Mouse (Mus musculus) lung, embryonic 14.5 days (tissue): Measurements from ENCODE around the gene Slc6a11. TPM values are rescaled to one million over a fixed set of nuclear protein-coding genes. Genes with fewer than 3 reads are reported as not detected.

ENCODE experiments used
- ATAC-seq: fragments of 200-750 bp; cut with Nextera tagmentation; 2 replicates; pipeline ENCODE4 v1.8.0; 2017; ENCODE audit warnings: mild to moderate bottlenecking, moderate TSS enrichment, moderate library complexity; ENCODE audit not compliant: insufficient read depth
- DNase-seq: peaks from one replicate; pipeline ENCODE4 v3.0.0-alpha.2; 2015
- H3K27ac ChIP-seq: fragments of 300-500 bp; sonication (generic); 2 replicates; pipeline ENCODE4 v1.5.1; 2014; ENCODE audit warnings: low read depth, mild to moderate bottlenecking, moderate library complexity
- H3K27me3 ChIP-seq: fragments of 300-500 bp; sonication (generic); 2 replicates; pipeline ENCODE4 v1.6.1; 2014; ENCODE audit warnings: low read length, control low read depth; ENCODE audit not compliant: insufficient read depth
- H3K36me3 ChIP-seq: fragments of 300-500 bp; sonication (generic); 2 replicates; pipeline ENCODE4 v1.6.1; 2014; ENCODE audit warnings: control low read depth; ENCODE audit not compliant: insufficient read depth
- H3K4me1 ChIP-seq: fragments of 300-500 bp; sonication (generic); 2 replicates; pipeline ENCODE4 v1.6.1; 2014; ENCODE audit warnings: antibody characterized with exemption, control low read depth; ENCODE audit not compliant: insufficient read depth
- H3K4me2 ChIP-seq: fragments of 300-500 bp; sonication (generic); 2 replicates; pipeline ENCODE4 v1.6.1; 2014; ENCODE audit warnings: mild to moderate bottlenecking
- H3K4me3 ChIP-seq: fragments of 300-500 bp; sonication (generic); 2 replicates; pipeline ENCODE4 v1.5.1; 2014; ENCODE audit warnings: low read depth, low read length
- H3K9ac ChIP-seq: fragments of 300-500 bp; sonication (generic); 2 replicates; pipeline ENCODE4 v1.6.1; 2014
- H3K9me3 ChIP-seq: fragments of 300-500 bp; sonication (generic); 2 replicates; pipeline ENCODE4 v1.6.1; 2016; ENCODE audit warnings: low read depth, low read length, control low read depth
- CTCF ChIP-seq: IDR thresholded peaks from 2 replicates; pipeline ENCODE4 v1.5.1; 2016; ENCODE audit warnings: antibody characterized with exemption, low read depth
- WGBS: fragments of 180-500 bp; shearing (Covaris S2); extraction: QIAGEN DNeasy Blood & Tissue Kit; methylation state at CpG from one replicate; pipeline ENCODE4 v1.1.7; 2014; 5-methylcytosine and 5-hydroxymethylcytosine counted together
- polyA plus RNA-seq: library from polyadenylated mRNA; unstranded; fragments of >200 nt; fragmentation: Nextera tagmentation; extraction: Ambion mirVana; gene quantifications from 2 replicates; pipeline ENCODE4 v1.2.1, GENCODE M21; 2014

Slc6a11 gene
- polyA plus RNA-seq, 1 experiment from 2014 or later = 0.07 TPM

GRCm38 (mm10) chr6:114144447-114145105, 13.5 kb downstream of the Slc6a11 start:
- no peak overlapping the region for H3K4me2 ChIP-seq
- H3K9ac ChIP-seq = no peak overlapping the region
- no peak for TF ChIP-seq CTCF
- H3K4me3 ChIP-seq = no peak overlapping the region
- H3K9me3 ChIP-seq = no peaks in the 10 kb centered on the region
- no peaks in the 10 kb centered on the region for H3K36me3 ChIP-seq
- ATAC-seq = no peak
- no peak for DNase-seq
- no peak overlapping the region for H3K27ac ChIP-seq
- 66% methylated on average over 6 of the region's 6 CpGs for WGBS
- no peaks in the 10 kb centered on the region for H3K4me1 ChIP-seq
- H3K27me3 ChIP-seq = no peaks in the 10 kb centered on the region

GRCm38 (mm10) chr6:114145650-114146329, 14.7 kb downstream of the Slc6a11 start:
- H3K4me2 ChIP-seq = no peak overlapping the region
- H3K27ac ChIP-seq = no peak overlapping the region
- no peak overlapping the region for H3K9ac ChIP-seq
- ATAC-seq = no peak
- H3K36me3 ChIP-seq = no peaks in the 10 kb centered on the region
- H3K4me3 ChIP-seq = no peak overlapping the region
- H3K9me3 ChIP-seq = no peaks in the 10 kb centered on the region
- no peak for TF ChIP-seq CTCF
- 74% methylated on average over 6 of the region's 6 CpGs for WGBS
- no peak for DNase-seq
- H3K27me3 ChIP-seq = no peaks in the 10 kb centered on the region
- no peaks in the 10 kb centered on the region for H3K4me1 ChIP-seq

DNA sequence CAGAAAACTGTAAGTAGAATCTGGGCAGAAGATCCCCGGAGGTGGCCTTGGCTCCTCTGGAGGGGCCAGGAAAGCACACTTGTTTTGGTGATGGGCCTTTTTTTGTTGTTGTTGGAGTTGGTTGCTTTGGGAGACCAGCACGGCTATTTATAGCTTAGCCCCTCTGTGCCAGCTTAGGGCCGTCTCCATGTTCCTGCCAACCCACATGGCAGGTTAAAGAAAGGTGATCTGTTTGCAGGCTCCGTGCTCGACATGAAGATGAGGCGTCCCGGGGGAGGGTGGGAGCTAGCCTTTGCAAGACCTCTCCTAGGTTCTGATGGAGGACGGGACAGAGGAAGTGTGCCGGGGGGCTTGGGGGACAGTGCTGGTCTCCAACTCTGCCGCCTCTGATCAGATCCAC, 24.7 kb downstream of the Slc6a11 start:
- H3K36me3 ChIP-seq = no peaks in the 10 kb centered on the region
- H3K4me1 ChIP-seq = no peaks in the 10 kb centered on the region
- no peak overlapping the region for H3K4me2 ChIP-seq
- ATAC-seq (no peak), DNase-seq (no peak)
- no peaks in the 10 kb centered on the region for H3K9me3 ChIP-seq
- H3K9ac ChIP-seq = no peak overlapping the region
- no peak overlapping the region for H3K27ac ChIP-seq
- no peak for TF ChIP-seq CTCF
- no peak overlapping the region for H3K4me3 ChIP-seq
- H3K27me3 ChIP-seq = no peaks in the 10 kb centered on the region
- 81% methylated on average over 10 of the region's 10 CpGs for WGBS

GRCm38 (mm10) chr6:114158811-114159210, 27.8 kb downstream of the Slc6a11 start:
- H3K4me3 ChIP-seq = no peak overlapping the region
- H3K27ac ChIP-seq = no peak overlapping the region
- no peak for ATAC-seq
- no peak overlapping the region for H3K4me2 ChIP-seq
- no peak for TF ChIP-seq CTCF
- 79% methylated on average over 7 of the region's 7 CpGs for WGBS
- H3K9ac ChIP-seq = no peak overlapping the region
- H3K4me1 ChIP-seq = no peaks in the 10 kb centered on the region
- H3K27me3 ChIP-seq = no peaks in the 10 kb centered on the region
- no peak for DNase-seq
- no peaks in the 10 kb centered on the region for H3K9me3 ChIP-seq
- no peaks in the 10 kb centered on the region for H3K36me3 ChIP-seq

DNA sequence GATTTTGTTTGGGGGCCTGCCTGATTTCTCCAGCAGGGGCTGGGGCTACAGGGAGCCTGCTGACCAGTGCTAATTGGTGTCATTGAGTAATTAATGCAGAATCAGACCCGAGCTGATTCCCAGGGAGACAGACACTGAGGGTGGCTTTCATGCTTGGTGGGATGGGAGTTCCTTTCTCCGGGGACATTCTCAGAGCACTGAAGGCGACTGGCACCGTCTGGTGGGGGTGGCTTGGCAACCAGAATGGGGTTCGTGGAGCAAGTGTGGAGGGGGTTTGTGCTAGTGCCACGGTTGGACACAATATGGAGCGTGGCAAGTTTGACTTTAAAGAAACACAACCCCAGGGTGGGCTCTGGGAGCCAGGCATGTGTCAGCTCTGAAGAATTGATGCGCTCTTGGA, 29.7 kb downstream of the Slc6a11 start:
- Histone ChIP-seq H3K9me3 (no peaks in the 10 kb centered on the region), H3K4me1 (no peaks in the 10 kb centered on the region), H3K4me3 (no peak overlapping the region), H3K36me3 (no peaks in the 10 kb centered on the region), H3K27me3 (no peaks in the 10 kb centered on the region), H3K4me2 (no peak overlapping the region), H3K9ac (no peak overlapping the region), H3K27ac (no peak overlapping the region)
- DNase-seq (no peak), ATAC-seq (no peak)
- 75% methylated on average over 8 of the region's 8 CpGs for WGBS
- no peak for TF ChIP-seq CTCF

DNA sequence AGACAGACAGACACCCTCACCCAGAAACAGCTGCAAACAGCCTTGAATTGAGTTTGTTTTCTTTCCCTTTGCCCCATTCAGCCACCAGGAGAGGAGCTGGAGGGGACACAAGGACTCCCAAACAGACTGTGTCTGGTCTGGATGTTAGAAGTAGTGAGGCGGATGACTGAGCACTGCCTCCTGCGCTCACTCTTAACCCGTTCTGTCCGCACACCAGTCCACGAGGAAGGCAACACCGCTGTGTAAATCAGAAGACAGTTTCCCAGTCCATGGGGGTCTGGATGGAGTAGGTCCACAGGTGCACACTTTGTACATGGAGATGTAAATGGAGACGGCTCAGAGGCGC, 43.0 kb downstream of the Slc6a11 start:
- H3K36me3 ChIP-seq = no peaks in the 10 kb centered on the region
- ATAC-seq = no peak
- 7% methylated on average over 8 of the region's 8 CpGs for WGBS
- no peak overlapping the region for H3K9ac ChIP-seq
- DNase-seq = no peak
- no peaks in the 10 kb centered on the region for H3K9me3 ChIP-seq
- H3K27me3 ChIP-seq = no peaks in the 10 kb centered on the region; the same call in 1 of the 2 replicates
- H3K4me2 ChIP-seq = no peak overlapping the region
- H3K27ac ChIP-seq = no peak overlapping the region
- H3K4me3 ChIP-seq = no peak overlapping the region
- no peak for TF ChIP-seq CTCF
- no peaks in the 10 kb centered on the region for H3K4me1 ChIP-seq

DNA sequence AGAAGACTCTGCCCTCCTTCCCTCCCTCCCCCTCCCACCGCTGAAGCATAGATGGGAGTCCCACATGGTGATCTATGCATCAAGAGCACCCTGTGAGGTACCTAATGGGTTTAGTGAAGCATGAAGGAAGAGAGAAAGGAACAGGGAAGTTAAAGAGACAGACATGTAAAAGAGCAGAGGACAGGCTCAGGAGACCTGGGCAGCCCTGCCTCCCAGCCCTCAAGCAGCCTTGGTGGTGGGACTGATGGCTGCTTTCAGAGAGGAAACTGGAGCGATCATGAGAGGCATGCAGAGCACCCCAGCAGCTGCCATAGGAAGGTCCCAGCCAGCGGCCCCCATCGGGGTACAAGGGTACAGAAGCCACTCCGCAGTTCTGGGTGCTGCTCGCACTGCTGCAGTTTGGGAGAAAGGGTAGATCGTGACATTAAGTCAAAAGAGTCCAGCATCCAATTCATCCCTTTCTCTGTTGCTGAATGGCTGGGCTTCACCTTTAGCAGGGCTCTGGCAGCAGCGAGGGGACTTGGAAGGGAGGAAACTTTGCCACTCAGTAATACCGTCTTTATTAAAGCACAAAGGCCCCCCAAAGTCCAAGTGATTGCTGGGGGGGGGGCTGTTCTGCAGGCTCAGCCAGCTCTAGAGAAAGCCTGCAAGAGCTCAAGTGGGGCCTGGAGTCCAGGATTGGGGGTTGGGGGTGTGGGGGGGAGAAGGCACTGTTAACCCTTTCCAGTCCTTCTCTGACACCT, 43.5 kb downstream of the Slc6a11 start:
- H3K4me3 ChIP-seq = no peak overlapping the region
- H3K9ac ChIP-seq = no peak overlapping the region
- no peak overlapping the region for H3K4me2 ChIP-seq
- TF ChIP-seq CTCF = no peak
- DNase-seq = no peak
- no peaks in the 10 kb centered on the region for H3K36me3 ChIP-seq
- H3K27ac ChIP-seq = no peak overlapping the region
- H3K4me1 ChIP-seq = no peaks in the 10 kb centered on the region
- no peaks in the 10 kb centered on the region; the same call in 1 of the 2 replicates for H3K27me3 ChIP-seq
- WGBS = 12% methylated on average over 9 of the region's 9 CpGs
- ATAC-seq = no peak
- H3K9me3 ChIP-seq = no peaks in the 10 kb centered on the region
